Mouse (Mus musculus) liver, adult (tissue): ENCODE results near the gene Plxnd1.

ENCODE experiments used
- GATA4 ChIP-seq: IDR thresholded peaks from 2 replicates; pipeline ENCODE4 v1.6.1; 2014; ENCODE audit warnings: mild to moderate bottlenecking, low read length; ENCODE audit not compliant: insufficient replicate concordance

Plxnd1 gene

GRCm38 (mm10) chr6:115935544-115935943 lies 59.3 kb downstream of the Plxnd1 start:
- no peak for TF ChIP-seq GATA4

DNA sequence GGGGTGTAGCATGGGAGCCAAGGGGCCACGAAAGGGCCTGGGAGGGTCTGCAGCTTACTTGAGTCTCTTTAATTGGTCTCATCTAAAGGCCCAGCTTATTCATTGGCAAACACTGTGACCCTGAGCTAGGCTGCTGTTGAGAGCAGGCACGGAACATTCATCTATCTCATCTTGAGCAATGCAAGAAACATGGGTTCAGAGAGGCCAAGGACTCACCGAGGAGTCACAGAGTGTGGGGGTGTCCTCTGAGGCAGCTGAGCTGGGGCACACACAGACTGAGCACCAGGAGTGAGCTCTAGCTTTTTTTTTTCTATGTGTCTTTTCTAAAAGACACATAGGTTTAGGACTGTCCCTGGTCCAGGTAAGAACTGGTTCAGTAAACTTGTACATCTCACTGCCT lies 62.4 kb downstream of the Plxnd1 start:
- TF ChIP-seq GATA4 = no peak

GRCm38 (mm10) chr6:115931639-115932038 lies 63.2 kb downstream of the Plxnd1 start, which contains the start of gene Rho:
Rho (plus strand) TSS chr6:115931748.
- TF ChIP-seq GATA4 = no peak

DNA sequence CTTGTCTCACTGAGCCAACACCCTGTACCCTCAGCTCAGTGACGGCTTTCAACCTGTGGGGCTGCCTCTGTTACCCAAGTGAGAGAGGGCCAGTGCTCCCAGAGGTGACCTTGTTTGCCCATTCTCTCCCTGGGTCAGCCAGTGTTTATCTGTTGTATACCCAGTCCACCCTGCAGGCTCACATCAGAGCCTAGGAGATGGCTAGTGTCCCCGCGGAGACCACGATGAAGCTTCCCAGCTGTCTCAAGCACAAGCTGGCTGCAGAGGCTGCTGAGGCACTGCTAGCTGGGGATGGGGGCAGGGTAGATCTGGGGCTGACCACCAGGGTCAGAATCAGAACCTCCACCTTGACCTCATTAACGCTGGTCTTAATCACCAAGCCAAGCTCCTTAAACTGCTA lies 64.8 kb downstream of the Plxnd1 start:
- no peak for TF ChIP-seq GATA4

GRCm38 (mm10) chr6:115927292-115928242 lies 67.2 kb downstream of the Plxnd1 start:
- TF ChIP-seq GATA4 = no peak

DNA sequence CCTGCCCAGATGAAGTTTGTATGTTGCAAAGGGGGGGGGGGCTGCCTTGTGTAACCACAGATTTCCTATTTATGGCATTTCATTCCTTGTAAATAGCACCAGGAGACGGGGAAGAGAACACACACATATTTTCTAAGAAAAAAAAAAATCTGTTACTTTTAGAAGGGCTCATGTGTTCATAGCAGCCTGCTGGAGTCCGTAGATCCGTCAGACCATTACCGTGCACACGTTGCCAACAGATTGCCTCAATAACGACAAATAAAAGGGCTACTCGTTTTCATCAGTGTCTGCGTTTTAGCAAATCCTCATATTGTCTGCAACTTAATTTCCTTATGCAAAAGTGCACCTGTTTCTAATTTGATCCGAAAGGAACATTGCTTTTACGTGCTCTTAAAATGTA lies 68.4 kb downstream of the Plxnd1 start:
- TF ChIP-seq GATA4 = no peak

- TF ChIP-seq GATA4 = no peak
These were observed 70.0 kb downstream of the Plxnd1 start for GRCm38 (mm10) chr6:115924829-115925228.

GRCm38 (mm10) chr6:115919876-115920275 lies 74.9 kb downstream of the Plxnd1 start:
- TF ChIP-seq GATA4 = no peak

DNA sequence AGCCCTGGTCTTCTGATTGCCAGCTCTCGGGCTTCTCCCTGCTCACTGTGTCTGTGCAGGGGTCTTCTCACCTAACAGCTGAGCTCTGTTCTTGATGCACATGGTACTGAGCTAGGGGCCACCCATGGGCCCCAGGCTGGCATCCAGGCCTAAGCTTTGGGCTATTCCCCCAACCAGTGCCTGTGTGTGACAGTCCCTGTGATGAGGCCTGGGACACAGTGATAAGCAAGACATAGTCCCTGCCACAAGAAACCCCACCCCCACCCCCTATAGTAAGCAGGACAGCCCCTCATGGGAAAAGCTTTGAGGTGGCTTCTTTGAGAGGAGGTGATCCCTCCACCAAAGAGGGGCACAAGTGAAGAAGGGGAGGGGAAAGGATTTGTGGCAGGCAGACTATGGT lies 76.2 kb downstream of the Plxnd1 start:
- no peak for TF ChIP-seq GATA4

GRCm38 (mm10) chr6:115916611-115917010 lies 78.2 kb downstream of the Plxnd1 start:
- TF ChIP-seq GATA4 = no peak

DNA sequence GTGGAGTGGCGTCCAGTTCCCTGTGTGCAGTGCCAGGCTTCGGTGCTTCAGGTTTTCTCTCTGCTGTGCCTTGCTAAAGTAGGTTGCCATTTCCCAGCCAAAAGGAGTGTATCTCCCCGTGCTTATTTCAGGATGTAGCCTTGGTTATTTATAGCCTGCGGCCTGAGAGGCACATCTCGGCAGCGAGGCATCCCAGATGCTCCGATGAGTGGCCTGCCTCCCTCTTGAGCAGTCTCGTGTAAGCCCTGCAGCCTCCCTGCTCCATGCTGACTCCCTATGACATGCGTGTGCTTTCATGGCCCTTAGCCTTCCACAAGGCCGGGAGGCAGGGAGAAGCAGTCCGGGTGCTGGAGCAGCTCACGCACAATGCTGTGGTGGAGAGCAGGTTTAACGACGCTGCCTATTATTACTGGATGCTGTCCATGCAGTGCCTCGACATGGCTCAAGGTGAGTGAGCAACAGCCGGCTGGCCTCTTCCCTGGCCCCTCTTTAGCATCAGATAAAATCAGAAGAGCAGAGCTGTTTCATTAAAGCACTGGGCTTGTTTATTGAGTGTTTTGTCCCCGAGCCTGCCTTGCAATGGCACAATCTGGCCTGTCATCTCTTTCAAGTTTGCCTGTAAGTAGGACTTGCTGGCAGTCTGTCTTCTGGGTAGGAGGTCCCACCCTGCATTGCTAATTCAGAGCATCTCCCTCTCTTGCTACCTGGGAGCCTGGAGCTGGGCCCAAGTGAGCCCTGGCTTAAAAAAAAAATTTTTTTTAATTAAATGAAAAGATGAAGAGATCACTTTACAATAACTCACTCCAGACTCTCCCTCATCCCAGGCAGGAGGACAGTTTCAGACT lies 79.0 kb downstream of the Plxnd1 start:
- no peak for TF ChIP-seq GATA4

- no peak for TF ChIP-seq GATA4
These were observed 80.1 kb downstream of the Plxnd1 start for GRCm38 (mm10) chr6:115914511-115915202.

GRCm38 (mm10) chr6:115913482-115913881 lies 81.3 kb downstream of the Plxnd1 start:
- TF ChIP-seq GATA4 = no peak

GRCm38 (mm10) chr6:115911763-115912162 lies 83.0 kb downstream of the Plxnd1 start:
- no peak for TF ChIP-seq GATA4

DNA sequence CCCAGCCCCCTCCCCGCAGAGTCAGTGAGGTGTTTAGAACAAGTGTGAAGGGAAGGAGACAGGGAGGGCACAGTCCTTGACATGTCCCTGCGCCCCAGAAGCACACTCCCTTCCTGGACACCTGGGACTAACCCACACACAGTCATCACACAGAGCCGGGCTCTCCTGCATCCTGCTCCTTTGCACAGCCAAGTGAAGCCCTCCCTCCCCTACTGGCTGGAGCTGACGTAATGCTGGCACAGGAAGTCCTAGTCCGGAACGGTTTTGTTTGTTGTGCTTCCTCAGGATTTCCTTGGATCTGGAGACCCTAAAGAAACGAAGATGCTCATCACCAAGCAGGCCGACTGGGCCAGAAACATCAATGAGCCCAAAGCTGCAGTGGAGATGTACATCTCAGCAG lies 84.9 kb downstream of the Plxnd1 start:
- TF ChIP-seq GATA4 = peak; percentile 13; the same call in 1 of the 2 replicates

DNA sequence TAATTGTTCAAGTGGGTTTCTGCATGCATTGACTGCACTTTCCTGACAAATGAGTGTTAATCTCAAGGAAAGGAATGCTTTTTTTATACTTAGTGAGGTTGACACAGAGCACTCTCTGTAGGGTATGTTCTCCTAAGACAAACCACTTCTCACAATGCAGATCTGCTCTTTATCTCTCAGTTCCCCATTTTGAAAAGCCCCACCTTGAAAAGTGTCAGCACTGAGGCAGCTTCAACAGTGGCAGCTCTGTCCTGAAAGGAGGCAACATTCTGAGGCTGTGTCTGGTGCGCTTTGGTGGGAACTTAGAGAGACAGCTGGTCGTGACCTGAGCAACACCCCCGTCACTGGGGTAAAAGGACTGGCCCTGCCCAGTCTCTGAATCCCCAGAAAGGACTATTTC lies 85.8 kb downstream of the Plxnd1 start:
- TF ChIP-seq GATA4 = no peak
